Mouse (Mus musculus) limb, embryonic 14.5 days (tissue): ENCODE measurements around the gene Id3. TPM values are rescaled to one million over a fixed set of nuclear protein-coding genes. Genes with fewer than 3 reads are reported as not detected.

Experiments used
- ATAC-seq: fragments of 200-750 bp; cut with Nextera tagmentation; 2 replicates; pipeline ENCODE4 v1.8.0; 2017; ENCODE audit warnings: low read depth, moderate number of reproducible peaks, moderate TSS enrichment; ENCODE audit not compliant: low FRiP score
- DNase-seq: peaks from one replicate; pipeline ENCODE4 v3.0.0-alpha.2; 2015; ENCODE audit warnings: low spot score
- H3K27ac ChIP-seq: fragments of 300-500 bp; sonication (generic); replicated peaks from 2 replicates; pipeline ENCODE4 v1.5.1; 2014; ENCODE audit warnings: low read depth, mild to moderate bottlenecking, low read length, moderate library complexity, mixed read lengths
- H3K27me3 ChIP-seq: fragments of 300-500 bp; sonication (generic); 2 replicates; pipeline ENCODE4 v1.6.1; 2014; ENCODE audit warnings: low read length, mixed read lengths; ENCODE audit not compliant: control insufficient read depth, insufficient read depth
- H3K36me3 ChIP-seq: fragments of 300-500 bp; sonication (generic); 2 replicates; pipeline ENCODE4 v1.6.1; 2014; ENCODE audit warnings: mild to moderate bottlenecking, low read length, moderate library complexity, mixed read lengths; ENCODE audit not compliant: control insufficient read depth, insufficient read depth
- H3K4me1 ChIP-seq: fragments of 300-500 bp; sonication (generic); 2 replicates; pipeline ENCODE4 v1.6.1; 2014; ENCODE audit warnings: antibody characterized with exemption, low read length, mixed read lengths; ENCODE audit not compliant: control insufficient read depth, insufficient read depth
- H3K4me2 ChIP-seq: fragments of 300-500 bp; sonication (generic); replicated peaks from 2 replicates; pipeline ENCODE4 v1.6.1; 2014; ENCODE audit warnings: low read depth, mild to moderate bottlenecking, low read length, moderate library complexity; ENCODE audit not compliant: severe bottlenecking
- H3K4me3 ChIP-seq: fragments of 300-500 bp; sonication (generic); replicated peaks from 2 replicates; pipeline ENCODE4 v1.5.1; 2014; ENCODE audit warnings: low read length
- H3K9ac ChIP-seq: fragments of 300-500 bp; sonication (generic); 2 replicates; pipeline ENCODE4 v1.6.1; 2014; ENCODE audit warnings: mild to moderate bottlenecking, low read depth, low read length, moderate library complexity; ENCODE audit not compliant: severe bottlenecking
- H3K9me3 ChIP-seq: fragments of 300-500 bp; sonication (generic); 2 replicates; pipeline ENCODE4 v1.6.1; 2016; ENCODE audit warnings: low read length; ENCODE audit not compliant: control insufficient read depth
- POLR2A ChIP-seq: fragments of 200-500 bp; IDR thresholded peaks from 2 replicates; pipeline ENCODE4 v1.8.0; 2012; ENCODE audit warnings: inconsistent platforms, mild to moderate bottlenecking, moderate library complexity, borderline replicate concordance; ENCODE audit not compliant: insufficient read depth, insufficient read length; ENCODE audit errors: extremely low read depth
- WGBS: fragments of 180-500 bp; shearing (Covaris S2); extraction: QIAGEN DNeasy Blood & Tissue Kit; methylation state at CpG from one replicate; pipeline ENCODE4 v1.1.7; 2014; 5-methylcytosine and 5-hydroxymethylcytosine counted together
- polyA plus RNA-seq, 2 experiments: library from polyadenylated mRNA; depleted of rRNA in 1 of 2; stranded (reverse) in 1 of 2; unstranded in 1 of 2; fragments of >200 nt; fragmentation: Nextera tagmentation in 1 of 2; extraction: Ambion mirVana in 1 of 2; gene quantifications; 2 replicates each; pipeline versions ENCODE4 v1.2.1 to v1.2.3; 2012 to 2014

Id3 gene
- polyA plus RNA-seq, 2 experiments: 417 to 500 TPM

DNA sequence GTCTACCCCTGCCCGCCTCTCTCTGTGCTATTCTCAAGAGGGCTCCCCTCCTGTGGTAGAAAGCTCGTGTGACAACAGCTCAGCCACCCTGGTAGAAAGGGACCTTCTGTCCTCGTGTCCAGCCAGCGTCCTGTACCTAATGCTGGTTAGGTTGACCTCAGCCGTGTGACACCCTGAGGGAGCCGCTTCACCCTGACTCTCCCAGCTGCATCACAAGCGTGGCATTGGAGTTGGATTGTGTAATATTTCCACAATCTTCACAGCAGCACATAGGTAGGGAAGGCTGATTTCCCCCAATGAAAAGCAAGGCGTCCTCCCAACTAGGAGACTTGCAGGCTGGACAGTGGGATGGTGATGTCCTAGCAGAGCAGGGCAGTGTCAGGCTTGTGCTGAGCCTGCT lies 43.0 kb downstream of the Id3 start:
- no peak for DNase-seq
- H3K36me3 ChIP-seq: peaks cover 36% of the 10 kb centered on the region
- H3K4me3 ChIP-seq: no peak overlapping the region
- no peak overlapping the region for H3K4me2 ChIP-seq
- no peak for TF ChIP-seq POLR2A
- no peaks in the 10 kb centered on the region for H3K27me3 ChIP-seq
- ATAC-seq: no peak
- no peaks in the 10 kb centered on the region for H3K9me3 ChIP-seq
- H3K27ac ChIP-seq: no peak overlapping the region
- no peaks in the 10 kb centered on the region; the same call in 1 of the 2 replicates for H3K4me1 ChIP-seq
- 84% methylated on average over 8 of the region's 8 CpGs for WGBS
- H3K9ac ChIP-seq: no peak overlapping the region

DNA sequence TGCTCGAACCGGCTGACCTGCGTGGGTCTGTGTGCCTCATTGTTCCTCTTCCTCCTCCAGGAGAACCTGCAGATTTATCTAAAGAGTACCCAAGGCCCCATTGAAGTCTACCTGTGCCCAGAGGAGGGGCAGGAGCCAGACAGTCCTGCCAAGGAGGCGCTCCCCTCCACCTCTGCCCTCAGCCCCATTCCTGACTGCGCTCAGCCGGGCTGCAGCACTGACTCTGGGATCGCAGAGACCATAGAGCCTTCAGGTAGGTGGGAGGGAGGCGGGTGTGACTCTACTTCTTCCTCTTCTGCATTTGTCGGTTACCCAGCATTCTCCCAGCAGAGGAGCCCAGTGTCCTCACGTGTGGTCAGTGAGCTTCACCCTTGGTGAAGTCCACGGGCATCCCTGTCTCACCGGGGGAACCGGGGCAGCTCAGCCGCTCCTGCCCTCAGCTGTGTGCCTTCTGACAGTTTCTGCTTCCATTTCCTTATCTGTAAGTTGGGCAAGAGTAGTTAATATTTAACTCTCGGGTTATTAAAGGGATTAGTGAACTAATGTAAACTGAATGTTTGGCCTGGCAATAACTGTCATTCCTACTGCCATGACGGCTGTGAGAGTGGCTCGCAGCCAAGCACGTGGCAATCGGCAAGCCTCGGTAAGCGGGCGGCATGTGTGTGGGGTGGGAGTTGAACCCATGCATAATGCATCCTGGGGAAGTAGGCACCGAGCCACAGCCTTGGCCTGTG lies 43.6 kb downstream of the Id3 start:
- Histone ChIP-seq H3K4me1 (no peaks in the 10 kb centered on the region), H3K36me3 (peaks cover 36% of the 10 kb centered on the region), H3K9ac (no peak overlapping the region), H3K27ac (no peak overlapping the region), H3K4me2 (no peak overlapping the region), H3K9me3 (no peaks in the 10 kb centered on the region), H3K4me3 (no peak overlapping the region), H3K27me3 (no peaks in the 10 kb centered on the region)
- no peak for ATAC-seq
- no peak for DNase-seq
- 83% methylated on average over 23 of the region's 23 CpGs for WGBS
- TF ChIP-seq POLR2A: no peak

DNA sequence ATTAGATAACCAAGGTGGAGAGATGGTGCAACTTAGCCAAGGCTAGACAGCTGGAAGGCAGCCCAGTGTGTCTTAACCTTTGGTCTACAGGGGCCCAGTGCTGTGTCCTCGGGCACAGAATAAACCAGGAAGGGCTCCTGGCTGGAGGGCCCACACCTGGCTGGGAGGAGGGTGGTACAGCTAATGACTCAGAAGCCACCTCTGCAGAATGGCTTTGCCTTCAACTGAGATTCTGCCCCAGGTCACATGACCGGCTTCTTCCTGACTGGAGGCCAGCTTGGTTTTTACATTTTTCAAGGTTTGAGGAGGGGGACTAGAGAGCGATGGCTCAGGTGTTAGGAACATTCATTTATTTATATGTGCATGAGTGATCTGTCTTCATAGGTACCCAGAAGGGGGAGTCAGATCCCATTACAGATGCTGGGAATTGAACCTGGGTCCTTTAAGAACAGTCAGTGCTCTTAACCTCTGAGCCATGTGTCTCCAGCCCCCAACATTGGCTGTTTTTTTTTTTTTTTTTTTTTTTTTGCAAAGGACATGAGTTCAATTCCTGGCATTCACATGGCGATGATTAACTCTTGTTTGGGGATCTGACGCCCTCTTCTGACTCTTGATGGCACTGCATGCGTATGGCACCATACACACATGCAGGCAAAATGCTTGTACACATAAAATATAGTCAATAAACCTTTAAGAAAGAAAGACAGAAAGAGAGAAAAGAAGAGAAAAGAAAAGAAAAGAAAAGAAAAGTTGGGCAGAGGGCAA lies 45.9 kb downstream of the Id3 start:
- no peak overlapping the region for H3K27ac ChIP-seq
- no peaks in the 10 kb centered on the region for H3K4me1 ChIP-seq
- no peak overlapping the region for H3K4me3 ChIP-seq
- ATAC-seq (no peak), DNase-seq (no peak)
- WGBS: 84% methylated on average over 6 of the region's 6 CpGs
- no peaks in the 10 kb centered on the region for H3K9me3 ChIP-seq
- no peak for TF ChIP-seq POLR2A
- no peak overlapping the region for H3K4me2 ChIP-seq
- no peak overlapping the region for H3K9ac ChIP-seq
- H3K27me3 ChIP-seq: no peaks in the 10 kb centered on the region
- peaks cover 47% of the 10 kb centered on the region for H3K36me3 ChIP-seq

DNA sequence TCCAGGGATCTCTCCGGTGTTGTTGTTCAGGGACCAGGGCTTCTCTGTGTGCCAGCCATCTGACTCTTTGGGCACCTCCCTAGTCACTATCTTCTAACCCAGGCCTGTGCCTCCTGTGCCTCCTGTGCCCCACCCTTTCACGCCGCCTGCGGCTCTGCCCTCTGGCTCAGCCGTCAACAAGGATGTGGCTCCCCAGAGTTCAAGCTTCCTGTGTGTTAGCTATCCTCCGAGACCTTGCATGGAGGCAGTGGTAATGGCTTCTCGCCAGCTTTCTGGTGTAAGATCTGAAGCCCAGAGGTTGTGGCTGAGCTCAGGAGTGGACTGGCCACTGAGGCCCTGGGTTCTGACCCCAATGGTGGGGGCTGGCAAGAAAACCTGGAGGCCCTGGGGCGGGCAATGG lies 46.6 kb downstream of the Id3 start:
- Histone ChIP-seq H3K9me3 (no peaks in the 10 kb centered on the region), H3K27me3 (no peaks in the 10 kb centered on the region), H3K36me3 (peaks cover 44% of the 10 kb centered on the region), H3K4me1 (no peaks in the 10 kb centered on the region), H3K27ac (no peak overlapping the region), H3K9ac (no peak overlapping the region), H3K4me2 (no peak overlapping the region), H3K4me3 (no peak overlapping the region)
- ATAC-seq: no peak
- WGBS: 83% methylated on average over 8 of the region's 8 CpGs
- no peak for DNase-seq
- no peak for TF ChIP-seq POLR2A

DNA sequence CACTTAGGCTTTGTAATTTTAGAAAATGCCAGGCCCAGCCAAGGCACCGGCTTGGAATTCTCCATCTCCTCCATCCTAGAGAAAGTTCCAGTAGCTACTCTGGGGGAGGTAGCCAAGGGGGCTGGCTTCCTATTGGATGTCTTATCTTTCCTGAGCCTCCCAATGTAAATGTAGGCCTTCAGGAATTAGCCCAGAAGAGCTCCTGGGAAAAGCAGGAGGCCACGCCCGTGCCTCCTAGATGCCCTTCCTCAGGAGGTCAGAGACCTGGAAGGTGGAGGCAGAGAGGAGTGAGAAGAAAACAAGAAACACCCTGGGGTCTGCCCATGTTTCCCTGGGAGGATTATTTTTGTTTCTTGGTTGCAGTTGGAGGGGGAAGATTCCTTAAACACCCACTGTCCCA lies 50.3 kb downstream of the Id3 start:
- Histone ChIP-seq H3K4me3 (no peak overlapping the region), H3K36me3 (peaks cover 27% of the 10 kb centered on the region), H3K4me2 (no peak overlapping the region), H3K27me3 (no peaks in the 10 kb centered on the region), H3K9ac (no peak overlapping the region), H3K9me3 (no peaks in the 10 kb centered on the region), H3K4me1 (no peaks in the 10 kb centered on the region), H3K27ac (no peak overlapping the region)
- 71% methylated on average over 3 of the region's 3 CpGs for WGBS
- ATAC-seq (no peak), DNase-seq (no peak)
- TF ChIP-seq POLR2A: no peak
